Mouse (Mus musculus) intestine, embryonic 14.5 days (tissue): ENCODE measurements around the gene Mdga2. TPM values are rescaled to one million over a fixed set of nuclear protein-coding genes. Genes with fewer than 3 reads are reported as not detected.

Experiments
- ATAC-seq: fragments of 200-750 bp; cut with Nextera tagmentation; replicated peaks from 2 replicates; pipeline ENCODE4 v1.8.0; 2017; ENCODE audit warnings: low read depth, moderate number of reproducible peaks, moderate TSS enrichment, moderate library complexity; ENCODE audit not compliant: low FRiP score, low TSS enrichment
- DNase-seq: peaks from one replicate; pipeline ENCODE4 v3.0.0-alpha.2; 2018; ENCODE audit warnings: low spot score
- H3K27ac ChIP-seq: fragments of 300-500 bp; sonication (generic); 2 replicates; pipeline ENCODE4 v1.5.1; 2014; ENCODE audit warnings: low read depth, mild to moderate bottlenecking, control low read depth
- H3K27me3 ChIP-seq: fragments of 300-500 bp; sonication (generic); replicated peaks from 2 replicates; pipeline ENCODE4 v1.6.1; 2014; ENCODE audit warnings: low read length, control low read depth; ENCODE audit not compliant: control insufficient read depth, insufficient read depth
- H3K36me3 ChIP-seq: fragments of 300-500 bp; sonication (generic); 2 replicates; pipeline ENCODE4 v1.6.1; 2014; ENCODE audit warnings: low read length, control low read depth; ENCODE audit not compliant: control insufficient read depth, insufficient read depth
- H3K4me1 ChIP-seq: fragments of 300-500 bp; sonication (generic); replicated peaks from 2 replicates; pipeline ENCODE4 v1.6.1; 2014; ENCODE audit warnings: low read length, control low read depth, mixed read lengths; ENCODE audit not compliant: control insufficient read depth, insufficient read depth
- H3K4me2 ChIP-seq: fragments of 300-500 bp; sonication (generic); 2 replicates; pipeline ENCODE4 v1.6.1; 2014; ENCODE audit warnings: low read length
- H3K4me3 ChIP-seq: fragments of 300-500 bp; sonication (generic); 2 replicates; pipeline ENCODE4 v1.5.1; 2014; ENCODE audit warnings: low read depth, low read length, control low read depth, mixed read lengths
- H3K9ac ChIP-seq: fragments of 300-500 bp; sonication (generic); 2 replicates; pipeline ENCODE4 v1.6.1; 2014; ENCODE audit warnings: mild to moderate bottlenecking, low read length
- H3K9me3 ChIP-seq: fragments of 300-500 bp; sonication (generic); 2 replicates; pipeline ENCODE4 v1.6.1; 2016; ENCODE audit warnings: low read length, control low read depth; ENCODE audit not compliant: control insufficient read depth
- WGBS: fragments of 180-500 bp; shearing (Covaris S2); extraction: QIAGEN DNeasy Blood & Tissue Kit; methylation state at CpG from one replicate; pipeline ENCODE4 v1.1.7; 2014; 5-methylcytosine and 5-hydroxymethylcytosine counted together
- polyA plus RNA-seq: library from polyadenylated mRNA; unstranded; fragments of >200 nt; fragmentation: Nextera tagmentation; extraction: Ambion mirVana; gene quantifications from 2 replicates; pipeline ENCODE4 v1.2.1, GENCODE M21; 2014

Gene Mdga2
- polyA plus RNA-seq, 1 experiment from 2014 or later: 0.91 TPM

DNA sequence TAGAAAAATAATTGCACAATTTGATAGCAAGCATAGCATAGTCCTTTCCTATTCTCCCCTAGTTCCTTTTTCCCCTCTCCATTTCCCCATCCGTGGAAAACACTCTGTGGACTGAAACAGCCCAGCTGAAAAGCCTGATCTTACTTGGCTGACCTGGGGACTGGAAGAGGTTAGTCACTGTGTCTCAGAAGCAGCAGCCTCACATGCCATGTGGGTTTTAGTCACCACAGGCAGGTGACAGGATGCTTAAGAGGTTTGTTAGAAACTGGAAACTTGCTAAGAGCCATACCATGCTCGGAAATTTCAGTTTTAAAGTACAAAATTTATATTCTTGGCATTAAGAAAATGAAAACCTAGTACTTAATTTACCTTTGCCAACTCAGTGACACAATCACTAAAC lies 514.9 kb downstream of the Mdga2 start:
- H3K9me3 ChIP-seq: no peaks in the 10 kb centered on the region
- DNase-seq (no peak), ATAC-seq (no peak)
- H3K4me2 ChIP-seq: no peak overlapping the region
- H3K36me3 ChIP-seq: no peaks in the 10 kb centered on the region
- H3K9ac ChIP-seq: no peak overlapping the region
- no peak overlapping the region for H3K27ac ChIP-seq
- no peaks in the 10 kb centered on the region for H3K27me3 ChIP-seq
- no peak overlapping the region for H3K4me3 ChIP-seq
- H3K4me1 ChIP-seq: no peaks in the 10 kb centered on the region
- 44% methylated on average over 2 of the region's 2 CpGs for WGBS

GRCm38 (mm10) chr12:66705015-66705414 lies 517.3 kb downstream of the Mdga2 start:
- no peak overlapping the region for H3K9ac ChIP-seq
- DNase-seq: no peak
- H3K4me1 ChIP-seq: no peaks in the 10 kb centered on the region
- H3K36me3 ChIP-seq: no peaks in the 10 kb centered on the region
- H3K9me3 ChIP-seq: no peaks in the 10 kb centered on the region
- H3K27me3 ChIP-seq: no peaks in the 10 kb centered on the region
- H3K4me2 ChIP-seq: no peak overlapping the region
- H3K27ac ChIP-seq: no peak overlapping the region
- no peak for ATAC-seq
- H3K4me3 ChIP-seq: no peak overlapping the region

DNA sequence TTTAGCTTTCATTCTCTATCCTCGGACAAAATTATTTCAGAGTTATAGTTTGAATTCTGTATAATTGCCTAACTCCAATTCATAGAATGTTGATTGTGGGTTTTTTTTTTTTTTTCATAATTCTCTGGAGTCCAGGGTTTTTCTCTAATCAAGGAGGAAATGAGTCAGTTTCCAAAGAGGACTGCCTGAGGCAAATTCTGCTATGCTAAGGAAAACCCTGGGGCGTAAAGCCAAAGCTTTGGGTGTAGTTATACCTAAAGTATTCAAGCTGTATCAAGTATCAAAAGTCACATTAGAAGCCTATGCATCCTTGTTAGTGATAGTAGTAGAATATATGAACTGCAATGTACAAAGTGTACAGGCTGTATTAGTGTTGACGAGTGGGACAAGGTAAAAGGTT lies 519.6 kb downstream of the Mdga2 start:
- Histone ChIP-seq H3K27ac (no peak overlapping the region), H3K4me2 (no peak overlapping the region), H3K9ac (no peak overlapping the region), H3K27me3 (no peaks in the 10 kb centered on the region), H3K4me3 (no peak overlapping the region), H3K9me3 (no peaks in the 10 kb centered on the region), H3K36me3 (no peaks in the 10 kb centered on the region), H3K4me1 (no peaks in the 10 kb centered on the region)
- 88% methylated on average over 3 of the region's 3 CpGs for WGBS
- no peak for DNase-seq
- no peak for ATAC-seq

- no peaks in the 10 kb centered on the region for H3K27me3 ChIP-seq
- no peaks in the 10 kb centered on the region for H3K36me3 ChIP-seq
- ATAC-seq (no peak), DNase-seq (no peak)
- H3K4me1 ChIP-seq: no peaks in the 10 kb centered on the region
- H3K9me3 ChIP-seq: no peaks in the 10 kb centered on the region
- H3K9ac ChIP-seq: no peak overlapping the region
- H3K4me3 ChIP-seq: no peak overlapping the region
- 86% methylated on average over 3 of the region's 3 CpGs for WGBS
- no peak overlapping the region for H3K27ac ChIP-seq
- no peak overlapping the region for H3K4me2 ChIP-seq
Observed at GRCm38 (mm10) chr12:66679558-66679957, 542.8 kb downstream of the Mdga2 start.

DNA sequence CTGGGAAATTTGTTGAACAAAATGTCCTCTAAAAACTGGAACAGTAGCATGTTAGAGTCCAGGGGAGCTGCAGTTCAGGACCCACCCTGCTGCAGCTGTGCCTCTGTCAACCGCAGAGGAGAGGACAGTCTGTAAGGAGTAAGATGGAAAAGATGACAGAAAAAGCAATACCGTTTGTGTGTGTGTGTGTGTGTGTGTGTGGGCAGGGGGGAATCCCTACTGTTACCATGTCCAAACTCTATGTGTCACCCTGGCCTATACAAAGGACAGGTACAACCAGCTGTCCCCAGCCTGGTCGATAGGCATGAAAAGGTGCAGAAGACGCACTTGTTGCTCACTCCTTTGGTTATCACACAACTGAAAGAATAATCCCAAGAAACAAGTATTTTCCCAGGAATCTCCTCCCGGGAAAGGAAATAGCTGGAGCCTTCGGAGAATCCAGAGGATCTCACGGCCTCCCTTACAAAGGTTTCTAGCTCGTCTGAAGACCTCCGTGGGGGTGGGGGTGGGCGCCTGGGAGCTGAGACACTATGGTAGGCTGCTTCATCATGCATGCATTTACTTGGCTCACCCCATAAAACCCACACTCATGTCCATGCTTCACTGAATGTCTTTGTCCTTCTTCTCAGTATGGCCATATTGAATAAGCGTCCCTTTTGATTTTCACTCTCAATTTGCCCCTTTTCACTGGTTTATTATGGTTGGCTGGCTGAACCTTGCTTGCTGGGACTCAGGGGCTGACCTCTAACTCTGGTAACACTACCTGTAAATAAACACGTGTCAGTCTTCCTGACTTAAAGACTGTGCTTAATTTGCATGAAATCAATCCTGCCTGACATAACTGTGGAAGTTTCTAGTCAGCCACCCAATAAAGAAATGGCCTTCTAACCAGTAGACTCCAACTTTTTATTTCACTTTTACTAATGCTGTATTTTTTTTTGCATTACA lies 573.5 kb downstream of the Mdga2 start:
- no peak overlapping the region for H3K9ac ChIP-seq
- no peaks in the 10 kb centered on the region for H3K27me3 ChIP-seq
- H3K9me3 ChIP-seq: no peaks in the 10 kb centered on the region
- no peak overlapping the region for H3K27ac ChIP-seq
- ATAC-seq (no peak), DNase-seq (no peak)
- no peaks in the 10 kb centered on the region for H3K36me3 ChIP-seq
- no peak overlapping the region for H3K4me2 ChIP-seq
- no peaks in the 10 kb centered on the region for H3K4me1 ChIP-seq
- WGBS: 77% methylated on average over 12 of the region's 12 CpGs
- no peak overlapping the region for H3K4me3 ChIP-seq

DNA sequence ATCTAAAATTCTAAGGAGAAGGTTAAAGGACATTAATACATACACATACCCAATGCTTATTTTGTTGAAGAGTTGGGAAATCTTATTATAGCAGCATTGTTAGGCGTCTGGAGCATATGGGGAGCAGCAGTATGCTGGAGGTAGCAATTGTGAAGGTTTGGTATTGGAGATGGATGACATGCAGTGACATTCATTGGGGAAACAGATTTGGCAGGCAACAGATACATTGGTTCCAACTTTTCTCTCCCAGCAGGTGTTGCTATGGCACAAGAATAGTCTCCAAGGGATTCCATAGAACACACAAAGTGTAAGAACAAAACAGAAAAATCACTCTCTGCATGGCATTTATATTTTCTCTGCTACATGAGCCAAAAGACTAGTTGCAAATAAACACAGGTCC lies 581.9 kb downstream of the Mdga2 start:
- no peak for ATAC-seq
- Histone ChIP-seq H3K27ac (no peak overlapping the region), H3K27me3 (no peaks in the 10 kb centered on the region), H3K9me3 (no peaks in the 10 kb centered on the region), H3K9ac (no peak overlapping the region), H3K4me2 (no peak overlapping the region), H3K4me1 (no peaks in the 10 kb centered on the region), H3K4me3 (no peak overlapping the region), H3K36me3 (no peaks in the 10 kb centered on the region)
- 62% methylated on average over 1 of the region's 1 CpGs for WGBS
- DNase-seq: no peak

- 81% methylated on average over 3 of the region's 3 CpGs for WGBS
- Histone ChIP-seq H3K27me3 (no peaks in the 10 kb centered on the region), H3K4me2 (no peak overlapping the region), H3K36me3 (no peaks in the 10 kb centered on the region), H3K9ac (no peak overlapping the region), H3K4me1 (no peaks in the 10 kb centered on the region), H3K4me3 (no peak overlapping the region), H3K9me3 (no peaks in the 10 kb centered on the region), H3K27ac (no peak overlapping the region)
- ATAC-seq (no peak), DNase-seq (no peak)
Observed at GRCm38 (mm10) chr12:66619944-66620343, 602.4 kb downstream of the Mdga2 start.

- Histone ChIP-seq H3K36me3 (no peaks in the 10 kb centered on the region), H3K4me3 (no peak overlapping the region), H3K4me2 (no peak overlapping the region), H3K4me1 (no peaks in the 10 kb centered on the region), H3K27ac (no peak overlapping the region), H3K9me3 (no peaks in the 10 kb centered on the region), H3K27me3 (no peaks in the 10 kb centered on the region), H3K9ac (no peak overlapping the region)
- DNase-seq: no peak
- no peak for ATAC-seq
- WGBS: 58% methylated on average over 1 of the region's 1 CpGs
Observed at GRCm38 (mm10) chr12:66591617-66592230, 630.6 kb downstream of the Mdga2 start.

DNA sequence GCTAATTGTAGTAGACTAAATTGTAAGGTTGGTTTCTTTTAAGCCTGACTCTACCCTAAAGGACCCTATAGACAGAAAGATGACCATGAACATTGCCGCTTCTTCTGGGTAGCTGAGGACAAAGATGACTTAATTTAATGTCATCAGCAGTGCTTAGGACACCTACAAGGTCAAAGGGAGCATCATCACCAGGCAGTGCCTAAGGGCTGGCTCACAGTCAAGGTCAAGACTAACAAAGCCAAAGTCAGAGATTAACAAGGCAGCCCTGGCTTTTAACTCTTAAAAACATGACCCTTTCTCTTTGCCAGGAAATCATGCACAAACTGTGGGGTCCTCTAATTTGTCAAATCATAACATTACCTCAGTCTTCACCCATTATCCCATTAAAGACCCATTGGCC lies 657.0 kb downstream of the Mdga2 start:
- ATAC-seq: no peak
- Histone ChIP-seq H3K36me3 (no peaks in the 10 kb centered on the region), H3K9ac (no peak overlapping the region), H3K27ac (no peak overlapping the region), H3K9me3 (no peaks in the 10 kb centered on the region), H3K4me3 (no peak overlapping the region), H3K4me1 (no peaks in the 10 kb centered on the region), H3K27me3 (no peaks in the 10 kb centered on the region), H3K4me2 (no peak overlapping the region)
- 88% methylated on average over 1 of the region's 1 CpGs for WGBS
- DNase-seq: no peak
